Mouse (Mus musculus) gastrocnemius, adult 2 months (tissue): ENCODE measurements around the gene Schip1. TPM values are rescaled to one million over a fixed set of nuclear protein-coding genes. Genes with fewer than 3 reads are reported as not detected.

Source experiments
- DNase-seq: peaks from one replicate; pipeline ENCODE4 v3.0.0; 2022
- H3K27ac ChIP-seq: fragments of 200-600 bp; 2 replicates; pipeline ENCODE4 v1.8.1; 2022; ENCODE audit warnings: mild to moderate bottlenecking
- H3K4me3 ChIP-seq: fragments of 200-600 bp; 2 replicates; pipeline ENCODE4 v1.8.1; 2022; ENCODE audit warnings: mild to moderate bottlenecking, moderate library complexity
- CTCF ChIP-seq: fragments of 200-600 bp; IDR thresholded peaks from 2 replicates; pipeline ENCODE4 v1.8.1; 2022; ENCODE audit warnings: antibody characterized with exemption, mild to moderate bottlenecking, moderate library complexity
- intact Hi-C: fragments of 180-260 bp; cut with DNase I; formaldehyde crosslinking; loops from one replicate; pipeline ENCODE4 v1.15.1; 2025
- total RNA-seq, 2 experiments: library from RNA; stranded (reverse); gene quantifications; 2 replicates each; pipeline ENCODE4 v1.2.3; 2021

Gene Schip1
- total RNA-seq, 2 experiments from 2014 or later: 124 to 144 TPM

DNA sequence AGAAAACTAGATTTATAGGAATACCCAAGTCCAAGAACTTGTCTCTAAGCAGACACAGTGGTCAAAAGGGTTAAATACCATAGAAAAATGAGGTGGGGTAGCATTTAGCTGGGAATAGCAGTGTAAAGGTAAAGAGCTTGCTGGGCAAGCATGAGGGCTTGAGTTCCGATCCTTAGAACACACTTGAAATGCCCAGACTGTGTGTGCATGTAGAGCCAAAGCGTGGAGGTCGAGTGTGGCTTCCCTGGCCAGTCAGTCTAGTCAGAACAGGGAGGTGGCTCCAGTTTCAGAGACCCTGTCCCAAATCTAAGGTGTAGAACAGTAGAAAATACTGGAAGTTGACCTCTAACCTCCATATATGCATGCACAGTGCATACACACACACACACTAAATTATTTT, 418.9 kb downstream of the Schip1 start:
- H3K4me3 ChIP-seq: no peak overlapping the region
- intact Hi-C loops: loop anchor here (10.0 kb wide), 1 partner anchor 109 kb away; no protein-coding TSS in a partner anchor
- H3K27ac ChIP-seq: no peak overlapping the region
- no peak for TF ChIP-seq CTCF
- DNase-seq: no peak

DNA sequence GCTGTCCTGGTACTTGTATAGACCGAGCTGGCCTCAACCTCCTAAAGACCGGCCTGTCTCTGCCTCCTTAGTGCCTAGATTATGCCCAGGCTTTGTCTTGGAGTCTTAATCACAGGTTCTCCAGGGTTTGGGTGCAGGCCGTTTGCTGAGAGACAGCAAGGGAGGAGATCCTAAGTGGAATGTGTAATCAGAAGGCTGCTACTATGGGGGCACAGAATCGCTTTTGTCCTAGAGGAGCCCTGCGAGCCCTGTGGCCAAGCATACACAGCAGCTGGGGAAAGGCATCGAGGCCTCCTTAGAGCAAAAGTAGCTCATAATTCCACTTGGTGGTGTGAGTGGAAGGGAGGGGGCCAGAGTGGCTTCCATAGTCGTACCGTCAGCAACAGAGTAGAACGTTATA, 419.4 kb downstream of the Schip1 start:
- Histone ChIP-seq H3K4me3 (no peak overlapping the region), H3K27ac (no peak overlapping the region)
- intact Hi-C loops: loop anchor here (10.0 kb wide), 1 partner anchor 109 kb away; no protein-coding TSS in a partner anchor
- no peak for TF ChIP-seq CTCF
- DNase-seq: no peak

GRCm38 (mm10) chr3:68484561-68484960, 420.0 kb downstream of the Schip1 start:
- Histone ChIP-seq H3K27ac (no peak overlapping the region), H3K4me3 (no peak overlapping the region)
- DNase-seq: no peak
- peak; percentile 5; the same call in 1 of the 2 replicates for TF ChIP-seq CTCF
- intact Hi-C loops: loop anchor here (10.0 kb wide), 1 partner anchor 110 kb away; no protein-coding TSS in a partner anchor

DNA sequence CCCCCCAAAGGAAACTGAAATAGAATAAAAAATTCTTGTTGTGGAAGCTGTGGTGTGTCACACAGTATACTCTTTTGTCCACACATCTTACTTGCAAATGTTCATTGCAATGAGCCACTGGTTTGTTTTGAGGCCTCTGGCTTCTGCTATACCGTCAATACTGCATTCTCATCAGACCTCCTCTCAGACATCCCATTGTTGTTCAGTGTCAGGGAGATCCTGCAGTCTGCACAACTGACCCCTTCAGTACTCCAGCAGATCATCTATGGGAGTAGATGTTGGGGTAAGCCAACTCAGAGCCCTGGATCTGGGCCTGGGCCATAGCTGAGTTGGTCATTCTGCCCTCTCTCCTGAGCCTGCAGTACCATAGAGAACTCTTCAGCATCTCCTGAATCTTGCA, 423.0 kb downstream of the Schip1 start:
- no peak overlapping the region for H3K27ac ChIP-seq
- intact Hi-C loops: loop anchor here (10.0 kb wide), 1 partner anchor 113 kb away; no protein-coding TSS in a partner anchor
- no peak overlapping the region for H3K4me3 ChIP-seq
- DNase-seq: no peak
- TF ChIP-seq CTCF: no peak

- TF ChIP-seq CTCF: no peak
- H3K4me3 ChIP-seq: no peak overlapping the region
- H3K27ac ChIP-seq: no peak overlapping the region
- intact Hi-C loops: loop anchor here (10.0 kb wide), 1 partner anchor 114 kb away; no protein-coding TSS in a partner anchor
- DNase-seq: no peak
Observed at GRCm38 (mm10) chr3:68488316-68488715, 423.7 kb downstream of the Schip1 start.

DNA sequence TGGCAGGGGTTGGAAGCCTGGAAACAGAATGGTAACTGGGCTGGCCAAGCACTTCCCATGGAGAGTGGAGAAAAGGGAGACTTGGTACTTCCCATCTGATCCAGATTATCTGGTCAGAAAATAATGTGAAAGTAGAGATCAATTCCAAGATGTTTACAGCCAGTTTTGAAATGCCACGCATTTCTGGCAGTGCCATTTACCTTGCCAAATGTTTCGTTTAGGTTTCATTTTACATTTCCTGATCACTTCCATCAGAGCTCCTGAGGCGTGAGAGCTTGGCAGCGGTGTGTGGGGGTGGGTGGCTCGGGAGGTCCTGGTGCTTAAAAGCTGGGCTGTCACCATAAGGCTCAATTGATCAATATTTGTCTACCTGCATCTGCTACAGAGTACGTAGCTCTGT, 426.9 kb downstream of the Schip1 start:
- peak overlapping the region; percentile 95 for H3K27ac ChIP-seq
- DNase-seq: no peak
- no peak for TF ChIP-seq CTCF
- no peak overlapping the region; the same call in 1 of the 2 replicates for H3K4me3 ChIP-seq
- intact Hi-C loops: no loop called here

DNA sequence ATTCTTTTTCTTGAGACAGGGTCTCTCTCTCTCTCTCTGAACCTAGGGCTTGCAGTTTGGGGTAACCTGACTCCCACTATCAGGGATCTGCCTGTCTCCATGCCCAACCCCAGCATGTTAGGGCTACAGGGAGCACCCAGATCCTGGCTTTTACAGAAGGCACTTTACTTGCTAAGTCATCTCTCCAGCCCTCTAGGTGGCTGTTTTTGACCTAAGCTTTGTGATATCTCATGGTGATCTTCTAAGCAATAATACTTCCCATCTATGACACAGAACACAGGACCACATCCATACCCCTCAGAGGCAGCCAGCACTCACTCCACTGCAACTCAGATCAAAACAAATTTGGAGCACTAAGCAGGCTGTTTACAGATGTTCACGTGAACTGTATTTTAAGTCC, 427.5 kb downstream of the Schip1 start:
- no peak for DNase-seq
- peak overlapping the region; percentile 95 for H3K27ac ChIP-seq
- no peak for TF ChIP-seq CTCF
- peak overlapping the region; percentile 95 for H3K4me3 ChIP-seq
- intact Hi-C loops: no loop called here

- DNase-seq: peak; percentile 41
- peak overlapping the region; percentile 95 for H3K27ac ChIP-seq
- intact Hi-C loops: no loop called here
- TF ChIP-seq CTCF: no peak
- H3K4me3 ChIP-seq: peak overlapping the region; percentile 95
Observed at GRCm38 (mm10) chr3:68492513-68492912, 427.9 kb downstream of the Schip1 start.

- no peak for TF ChIP-seq CTCF
- intact Hi-C loops: no loop called here
- H3K4me3 ChIP-seq: peak overlapping the region; percentile 95
- no peak for DNase-seq
- H3K27ac ChIP-seq: peak overlapping the region; percentile 95
Observed at GRCm38 (mm10) chr3:68493170-68493585, 428.6 kb downstream of the Schip1 start.

DNA sequence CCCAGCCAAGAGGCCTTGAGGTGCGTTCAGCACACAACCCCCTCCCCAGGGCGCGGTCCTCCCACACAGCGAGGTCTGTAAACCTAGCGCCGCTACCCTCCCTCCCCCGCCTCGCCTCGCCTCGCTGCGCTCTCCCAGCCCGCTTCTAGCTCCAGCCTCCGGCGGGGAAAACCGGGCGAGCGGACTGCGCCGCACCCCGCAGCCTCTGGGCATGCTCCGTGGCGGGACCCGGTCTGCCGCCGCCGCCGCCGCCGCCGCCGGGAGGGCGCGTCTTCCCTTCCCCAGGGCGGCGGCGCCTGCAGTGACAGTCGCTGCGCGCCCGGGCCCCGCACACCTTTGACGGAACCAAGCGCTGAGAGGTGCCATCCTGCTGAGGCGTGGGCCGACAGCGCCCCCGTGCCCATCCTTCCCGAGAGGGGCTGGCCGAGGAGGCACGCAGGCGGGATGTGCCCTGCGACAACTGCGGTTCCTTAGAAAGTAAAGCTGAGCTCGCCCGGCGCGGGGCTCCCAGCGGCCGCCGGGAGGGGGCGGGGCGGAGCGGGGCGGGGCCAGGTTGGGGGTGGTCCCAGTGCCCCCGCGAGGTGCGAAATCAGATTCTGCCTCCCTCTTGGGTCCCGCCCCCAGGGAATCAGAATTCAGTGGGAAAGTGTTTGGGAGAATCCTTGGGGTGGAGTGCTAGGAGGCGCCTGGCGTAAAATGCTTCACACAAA, 429.1 kb downstream of the Schip1 start:
- intact Hi-C loops: no loop called here
- peak; percentile 79 for DNase-seq
- peak; percentile 37 for TF ChIP-seq CTCF
- peak overlapping the region; percentile 95 for H3K4me3 ChIP-seq
- peak overlapping the region; percentile 95 for H3K27ac ChIP-seq

- TF ChIP-seq CTCF: no peak
- H3K4me3 ChIP-seq: peak overlapping the region; percentile 95
- intact Hi-C loops: loop anchor here (5.0 kb wide), 2 partner anchors 48 to 437 kb away; no protein-coding TSS in a partner anchor
- peak overlapping the region; percentile 95 for H3K27ac ChIP-seq
- DNase-seq: peak; percentile 51
Observed at GRCm38 (mm10) chr3:68494296-68495095, 429.9 kb downstream of the Schip1 start.

DNA sequence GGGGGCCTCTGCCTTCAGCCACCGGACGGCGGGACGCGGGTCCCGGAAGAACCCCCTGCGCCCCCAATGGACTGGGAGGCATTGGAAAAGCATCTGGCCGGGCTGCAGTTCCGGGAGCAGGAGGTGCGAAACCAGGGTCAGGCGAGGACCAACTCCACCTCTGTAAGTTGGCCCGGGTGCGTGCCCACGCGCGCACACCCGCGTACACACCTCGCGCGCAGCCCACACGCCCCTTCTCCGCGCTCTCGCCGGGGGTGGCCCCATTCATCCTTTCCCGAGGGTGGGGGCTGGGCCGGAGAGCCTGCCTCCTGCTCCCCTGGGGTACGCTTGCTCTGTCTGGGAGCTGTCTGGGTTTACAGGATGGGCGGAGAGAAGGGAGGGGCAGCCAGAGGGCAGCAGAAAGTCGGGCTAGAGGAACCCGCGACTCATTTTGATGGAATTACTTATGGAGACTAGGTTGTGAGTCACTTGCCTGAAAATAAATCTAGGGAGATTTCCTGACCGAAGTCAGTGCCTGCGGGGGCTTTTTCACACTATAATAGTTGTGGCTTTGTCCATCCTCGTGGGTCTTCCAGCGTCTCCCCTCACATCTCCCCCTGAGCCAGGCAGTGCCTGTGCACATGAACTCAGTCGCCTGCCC, 430.6 kb downstream of the Schip1 start:
- peak; percentile 29; the same call in 1 of the 2 replicates for TF ChIP-seq CTCF
- H3K27ac ChIP-seq: peak overlapping the region; percentile 95
- peak overlapping the region; percentile 95 for H3K4me3 ChIP-seq
- intact Hi-C loops: loop anchor here (5.0 kb wide), 2 partner anchors 47 to 438 kb away; no protein-coding TSS in a partner anchor
- peak; percentile 66 for DNase-seq
